Mouse (Mus musculus) myocyte (in vitro differentiated cells): ENCODE data around the gene 4933415F23Rik. TPM values are rescaled to one million over a fixed set of nuclear protein-coding genes. Genes with fewer than 3 reads are reported as not detected.

Source experiments
- H3K27me3 ChIP-seq: one replicate; pipeline ENCODE4 v1.6.1; 2011; ENCODE audit not compliant: control insufficient read depth, insufficient read depth, insufficient read length
- H3K36me3 ChIP-seq: one replicate; pipeline ENCODE4 v1.6.1; 2011; ENCODE audit not compliant: control insufficient read depth, insufficient read depth
- H3K4me2 ChIP-seq: one replicate; pipeline ENCODE4 v1.6.1; 2011; ENCODE audit warnings: low read depth, control low read depth
- H3K4me3 ChIP-seq: one replicate; pipeline ENCODE4 v1.5.1; 2011; ENCODE audit warnings: mild to moderate bottlenecking, control low read depth, moderate library complexity
- H3K79me2 ChIP-seq: one replicate; pipeline ENCODE4 v1.6.1; 2011; ENCODE audit not compliant: control insufficient read depth, insufficient read depth
- H3ac ChIP-seq: one replicate; pipeline ENCODE4 v1.6.1; 2011; ENCODE audit not compliant: control insufficient read depth, insufficient read length
- CEBPB ChIP-seq: IDR thresholded peaks from 2 replicates; pipeline ENCODE4 v1.6.1; 2011; ENCODE audit warnings: mild to moderate bottlenecking, moderate library complexity; ENCODE audit not compliant: poor library complexity, insufficient read depth, severe bottlenecking
- E2F4 ChIP-seq: IDR thresholded peaks from one replicate; pipeline ENCODE4 v1.6.1; 2011; ENCODE audit warnings: mild to moderate bottlenecking, control low read depth, moderate library complexity; ENCODE audit not compliant: insufficient read depth
- MAX ChIP-seq: IDR thresholded peaks from one replicate; pipeline ENCODE4 v1.6.1; 2011; ENCODE audit warnings: low read depth, mild to moderate bottlenecking, control low read depth
- MYOD1 ChIP-seq, 3 experiments: IDR thresholded peaks; one replicate each; pipeline ENCODE4 v1.6.1; 2011; ENCODE audit warnings: control low read depth in 2 of 3, low read depth in 2 of 3, mild to moderate bottlenecking in 2 of 3, moderate library complexity in 1 of 3; ENCODE audit not compliant: insufficient read length in 2 of 3, control insufficient read depth in 1 of 3
- MYOG ChIP-seq, 3 experiments: IDR thresholded peaks; one replicate each; pipeline ENCODE4 v1.6.1; 2011; ENCODE audit warnings: control low read depth in 2 of 3, low read depth in 2 of 3, mild to moderate bottlenecking in 2 of 3; ENCODE audit not compliant: insufficient read length in 2 of 3, control insufficient read depth in 1 of 3, insufficient read depth in 1 of 3
- POLR2A ChIP-seq: IDR thresholded peaks from one replicate; pipeline ENCODE4 v1.6.1; 2011; ENCODE audit warnings: low read depth, mild to moderate bottlenecking, control low read depth, moderate library complexity; ENCODE audit not compliant: insufficient read length
- POLR2AphosphoS2 ChIP-seq: IDR thresholded peaks from one replicate; pipeline ENCODE4 v1.6.1; 2011; ENCODE audit warnings: low read depth, control low read depth; ENCODE audit not compliant: insufficient read length
- REST ChIP-seq: IDR thresholded peaks from one replicate; pipeline ENCODE4 v1.6.1; 2011; ENCODE audit warnings: mild to moderate bottlenecking, control low read depth, moderate library complexity; ENCODE audit not compliant: insufficient read depth, insufficient read length
- SRF ChIP-seq: IDR thresholded peaks from one replicate; pipeline ENCODE4 v1.6.1; 2011; ENCODE audit warnings: low read depth; ENCODE audit not compliant: control insufficient read depth, insufficient read length
- TCF12 ChIP-seq: IDR thresholded peaks from one replicate; pipeline ENCODE4 v1.6.1; 2011; ENCODE audit warnings: mild to moderate bottlenecking, control low read depth; ENCODE audit not compliant: poor library complexity, insufficient read depth, severe bottlenecking
- TCF3 ChIP-seq: IDR thresholded peaks from one replicate; pipeline ENCODE4 v1.6.1; 2011; ENCODE audit warnings: low read depth, control low read depth; ENCODE audit not compliant: insufficient read length
- USF1 ChIP-seq: IDR thresholded peaks from one replicate; pipeline ENCODE4 v1.6.1; 2011; ENCODE audit warnings: low read depth, mild to moderate bottlenecking, control low read depth, moderate library complexity
- polyA plus RNA-seq: library from polyadenylated mRNA; unstranded; fragments of >200 nt; fragmentation: generic; extraction: Trizol; gene quantifications from one replicate; pipeline ENCODE4 v1.2.1, GENCODE M21; 2012; ENCODE audit warnings: missing spikeins

The 4933415F23Rik gene
- polyA plus RNA-seq, 1 experiment = not detected

DNA sequence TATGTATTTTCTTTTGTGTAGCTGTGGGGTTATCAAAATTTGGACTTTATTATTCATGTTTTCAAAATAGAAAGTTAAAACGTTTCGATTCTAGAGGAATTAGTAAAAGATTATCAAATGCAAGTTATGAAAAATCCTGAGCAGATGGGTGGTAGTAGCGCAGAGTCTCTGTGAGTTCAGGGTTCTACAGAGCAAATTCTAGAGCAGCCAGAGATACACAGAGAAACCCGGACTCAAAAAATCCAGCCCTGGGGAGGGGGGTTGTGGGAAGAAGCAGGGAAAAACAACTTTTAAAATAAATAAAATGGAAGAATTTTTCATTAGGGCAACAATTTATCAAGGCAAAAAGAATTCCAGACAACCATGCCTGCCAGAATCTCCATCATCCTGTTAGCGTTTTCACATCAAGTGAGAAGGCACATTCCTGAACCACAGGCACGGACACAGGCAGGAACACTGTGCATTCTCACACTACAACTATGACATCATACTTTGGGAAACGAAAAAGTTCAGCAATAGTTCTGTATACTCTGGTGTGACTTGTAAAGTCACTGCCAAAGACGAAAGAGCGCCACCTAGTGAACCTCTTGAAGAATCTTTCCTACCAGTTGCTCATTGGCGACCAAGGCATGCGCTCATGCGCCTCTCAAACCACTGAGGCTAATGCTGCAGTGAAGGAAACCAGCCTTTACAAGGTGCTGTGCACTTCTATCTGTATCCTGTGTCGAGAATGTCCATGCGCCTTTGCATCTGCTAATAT, 40.3 kb downstream of the 4933415F23Rik start:
- no peak overlapping the region for H3K4me2 ChIP-seq
- no peak for TF ChIP-seq TCF3
- TF ChIP-seq TCF12 = no peak
- TF ChIP-seq POLR2A = no peak
- no peak for TF ChIP-seq POLR2AphosphoS2
- no peak for TF ChIP-seq MYOD1 (IDR thresholded peaks at IDR 0.05; ENCODE audit: control insufficient read depth in 1 of 3, insufficient read length in 2 of 3, low read depth in 2 of 3)
- no peak for TF ChIP-seq MAX
- TF ChIP-seq SRF = no peak
- TF ChIP-seq MYOG (IDR thresholded peaks at IDR 0.05; ENCODE audit: control insufficient read depth in 1 of 3, insufficient read depth in 1 of 3, insufficient read length in 2 of 3, low read depth in 2 of 3) = no peak
- no peak for TF ChIP-seq REST
- TF ChIP-seq CEBPB = no peak
- TF ChIP-seq USF1 = no peak
- TF ChIP-seq E2F4 = no peak
- no peaks in the 10 kb centered on the region for H3K36me3 ChIP-seq

DNA sequence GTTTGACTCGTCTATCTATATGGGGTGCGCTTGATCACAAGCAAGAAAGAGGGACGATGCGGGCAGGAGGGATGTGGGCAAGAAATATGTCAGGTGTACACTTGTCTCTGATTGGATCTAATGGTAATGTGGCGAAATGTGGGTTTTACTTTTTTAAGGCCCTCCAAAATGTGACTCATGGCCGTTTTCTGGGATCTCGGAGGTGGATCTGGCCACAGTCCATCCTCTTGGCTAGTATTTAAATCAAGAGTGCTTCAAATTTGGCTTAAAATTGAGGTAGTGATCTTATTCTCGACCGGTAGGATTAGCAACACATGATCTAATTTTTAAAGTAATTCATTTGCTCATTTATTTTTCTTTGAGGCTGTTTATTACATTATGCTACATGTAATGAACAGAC, 42.0 kb downstream of the 4933415F23Rik start:
- no peak for TF ChIP-seq TCF12
- TF ChIP-seq TCF3 = no peak
- TF ChIP-seq POLR2AphosphoS2 = no peak
- Histone ChIP-seq H3K4me2 (no peak overlapping the region), H3K79me2 (no peaks in the 10 kb centered on the region)

More for the DNA sequence above, 40.3 kb downstream of the 4933415F23Rik start:
- Histone ChIP-seq H3ac (no peak overlapping the region), H3K4me3 (no peak overlapping the region), H3K27me3 (no peaks in the 10 kb centered on the region), H3K79me2 (no peaks in the 10 kb centered on the region)

More for the DNA sequence above, 42.0 kb downstream of the 4933415F23Rik start:
- Histone ChIP-seq H3K4me3 (no peak overlapping the region), H3K27me3 (no peaks in the 10 kb centered on the region), H3K36me3 (no peaks in the 10 kb centered on the region), H3ac (no peak overlapping the region)
